Mouse (Mus musculus) layer of hippocampus, adult 9-11 months (tissue): ENCODE measurements around the gene Spg7.
"Not testable (repeated sequence)": the region's sequence is repeated elsewhere in the genome, so short reads cannot be mapped to it uniquely, and the experiment has no call there.

Experiments
- DNase-seq: peaks from one replicate; pipeline ENCODE4 v3.0.0; 2022

Gene Spg7

DNA sequence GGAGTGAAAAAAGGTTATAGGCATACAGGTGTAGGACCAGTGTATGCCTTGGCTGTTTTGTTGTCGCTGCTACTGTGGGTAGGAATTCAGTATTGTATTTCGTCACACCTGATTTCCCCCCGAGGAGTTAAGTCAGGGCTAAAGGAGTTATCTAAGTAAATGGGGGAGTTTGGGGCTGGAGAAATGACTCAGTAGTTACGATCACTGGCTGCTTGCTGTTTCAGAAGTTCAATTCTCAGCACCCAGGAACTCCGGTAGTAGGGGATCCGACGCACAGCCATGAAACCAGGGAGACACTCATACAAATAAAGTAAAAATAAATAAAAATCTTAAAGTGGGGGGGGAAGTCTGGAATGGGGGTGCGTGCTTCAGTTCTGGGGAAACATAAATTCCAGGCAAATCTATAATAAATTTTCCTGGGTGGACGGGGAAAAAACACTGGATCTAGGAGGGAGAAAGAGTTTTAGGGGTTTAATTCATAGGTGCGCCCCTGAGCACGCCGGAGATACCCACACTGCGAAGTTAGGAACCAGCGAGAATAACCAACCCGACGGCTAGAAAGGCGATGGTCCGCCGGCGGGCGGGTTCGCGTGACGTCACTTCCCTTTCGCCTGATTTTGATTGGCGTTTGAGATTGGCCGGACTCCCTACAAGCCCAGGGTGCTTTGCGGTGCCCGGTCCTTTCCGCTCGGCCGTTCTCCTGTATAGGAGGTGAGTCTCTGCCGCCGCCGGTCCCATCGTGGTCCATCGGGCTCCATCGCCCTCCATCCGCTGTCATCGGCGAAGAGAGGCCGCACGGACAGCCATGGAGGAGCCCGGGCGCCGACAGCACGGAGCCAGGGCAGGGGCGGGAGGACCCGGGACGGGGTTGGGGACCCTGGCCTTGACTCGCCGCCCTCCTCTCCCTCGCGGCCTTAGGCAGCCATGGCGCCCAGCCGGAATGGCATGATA lies 39.3 kb downstream of the Spg7 start, which contains the start of gene Rpl13:
Gene Rpl13, plus strand, starts transcription at position 616 of the 951 bp plus-strand sequence.
- DNase-seq: peak; percentile 95

DNA sequence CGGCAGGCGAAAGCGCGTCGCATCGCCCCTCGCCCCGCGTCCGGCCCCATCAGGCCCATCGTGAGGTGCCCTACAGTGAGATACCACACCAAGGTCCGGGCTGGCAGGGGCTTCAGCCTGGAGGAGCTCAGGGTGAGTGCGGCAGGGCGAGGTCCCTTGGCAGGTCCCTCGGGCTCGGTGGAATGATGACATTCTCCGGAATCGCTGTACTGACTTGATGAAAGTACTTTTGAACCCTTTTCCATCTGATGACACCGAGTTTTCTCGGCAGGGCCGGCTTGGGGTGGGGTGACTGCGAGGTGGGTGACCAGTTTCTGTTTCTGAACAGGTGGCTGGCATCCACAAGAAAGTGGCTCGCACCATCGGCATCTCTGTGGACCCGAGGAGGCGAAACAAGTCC lies 40.1 kb downstream of the Spg7 start:
- not testable (repeated sequence) for DNase-seq

DNA sequence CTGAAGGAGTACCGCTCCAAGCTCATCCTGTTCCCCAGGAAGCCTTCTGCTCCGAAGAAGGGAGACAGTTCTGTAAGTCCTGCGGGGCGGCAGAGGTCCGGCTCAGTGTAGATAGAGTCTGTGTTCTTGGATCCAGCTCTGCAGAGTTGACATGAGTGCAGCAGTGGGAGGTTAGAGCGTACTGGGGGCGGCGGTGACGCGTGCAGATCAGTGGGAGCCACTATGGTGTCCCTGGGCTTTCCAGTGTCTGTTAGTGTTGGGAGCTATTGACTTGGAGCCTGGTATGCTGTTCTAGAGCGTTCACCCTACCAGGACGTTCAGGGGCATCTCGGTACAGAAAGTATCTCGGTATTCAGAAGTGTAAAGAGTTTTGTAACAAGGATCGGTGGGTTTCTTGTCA lies 40.5 kb downstream of the Spg7 start:
- no peak for DNase-seq

DNA sequence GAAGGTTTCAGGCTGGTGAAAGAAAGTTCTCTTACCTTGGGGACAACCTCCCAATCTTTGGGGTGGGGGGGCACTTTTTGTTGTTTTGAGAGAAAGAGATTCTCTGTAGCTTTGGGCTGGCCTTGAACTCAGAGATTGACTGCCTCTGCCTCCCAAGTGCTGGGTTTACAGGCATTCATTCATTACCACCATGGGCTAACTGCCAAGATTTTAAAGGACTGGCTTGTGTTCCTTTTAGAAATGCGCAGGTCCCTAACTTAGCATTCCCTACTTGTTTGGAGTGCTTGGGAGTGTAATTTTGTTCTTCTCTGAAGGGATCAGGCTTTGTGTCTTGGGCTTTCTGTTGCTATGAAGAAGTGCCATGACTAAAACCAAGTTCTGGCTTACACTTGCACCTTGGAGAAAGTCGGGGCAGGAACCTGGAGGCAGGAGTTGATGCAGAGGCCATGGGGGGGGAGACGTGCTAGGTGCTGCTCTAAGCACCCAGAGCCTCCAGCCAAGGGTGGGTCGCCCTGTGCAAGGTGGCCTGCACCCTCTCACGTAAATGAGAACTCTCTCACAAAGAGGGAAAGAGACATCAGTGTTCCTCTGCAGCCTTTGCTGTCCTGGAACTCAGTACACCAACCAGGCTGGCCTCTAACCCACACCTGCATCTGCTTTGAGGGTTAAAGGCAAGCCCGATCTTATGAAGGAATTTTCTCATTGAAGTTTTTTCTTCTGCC lies 41.5 kb downstream of the Spg7 start:
- no peak for DNase-seq

DNA sequence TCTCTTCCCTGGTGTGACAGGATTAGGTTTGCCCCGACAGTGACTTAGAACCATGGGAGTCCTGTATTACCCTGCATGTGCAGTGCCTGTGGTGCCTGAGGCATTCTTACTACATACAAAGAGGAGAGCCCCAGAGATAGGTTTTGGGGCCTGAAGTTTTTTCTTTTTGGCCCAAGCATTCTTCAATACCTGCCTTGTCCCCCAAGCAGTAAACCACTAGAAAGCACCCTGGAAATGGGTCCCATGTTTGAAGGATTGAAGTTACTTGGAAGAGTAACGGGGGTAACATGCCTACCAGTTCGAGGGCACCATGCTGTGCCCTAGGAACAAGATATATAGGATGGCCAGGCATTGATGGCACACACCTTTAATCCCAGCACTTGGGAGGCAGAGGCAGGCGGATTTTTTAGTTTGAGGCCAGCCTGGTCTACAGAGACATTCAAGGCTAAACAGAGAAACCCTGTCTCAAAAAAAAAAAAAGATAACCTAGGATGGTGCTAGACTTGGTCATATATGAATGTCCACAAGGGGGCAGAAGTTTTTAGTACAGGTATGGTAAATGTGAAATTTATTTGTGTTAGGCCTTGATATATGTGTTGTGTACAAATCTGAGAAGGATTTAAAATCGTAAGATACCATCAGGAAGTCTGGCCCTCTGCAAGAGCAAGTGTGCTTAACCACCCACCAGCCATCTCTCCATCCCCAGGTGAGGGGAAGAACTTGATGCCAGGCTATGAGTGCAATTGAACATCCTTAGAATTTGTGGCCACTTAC lies 43.0 kb downstream of the Spg7 start:
- DNase-seq: no peak

DNA sequence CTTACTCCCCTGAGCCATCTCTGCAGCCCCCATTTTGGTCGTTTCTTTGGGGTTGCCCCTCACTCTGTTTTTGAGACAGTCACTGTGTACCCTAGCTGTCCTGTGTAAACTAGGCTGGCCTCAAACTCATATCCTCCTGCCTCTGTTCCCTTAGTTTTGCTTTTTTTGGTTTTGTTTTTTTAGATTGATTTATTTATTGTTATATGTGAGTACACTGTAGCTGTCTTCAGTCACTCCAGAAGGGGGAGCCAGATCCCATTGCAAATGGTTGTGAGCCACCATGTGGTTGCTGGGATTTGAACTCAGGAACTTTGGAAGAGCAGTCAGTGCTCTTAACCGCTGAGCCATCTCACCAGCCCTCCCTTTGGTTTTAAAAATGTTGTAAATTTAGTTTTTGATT lies 43.8 kb downstream of the Spg7 start:
- DNase-seq: no peak

DNA sequence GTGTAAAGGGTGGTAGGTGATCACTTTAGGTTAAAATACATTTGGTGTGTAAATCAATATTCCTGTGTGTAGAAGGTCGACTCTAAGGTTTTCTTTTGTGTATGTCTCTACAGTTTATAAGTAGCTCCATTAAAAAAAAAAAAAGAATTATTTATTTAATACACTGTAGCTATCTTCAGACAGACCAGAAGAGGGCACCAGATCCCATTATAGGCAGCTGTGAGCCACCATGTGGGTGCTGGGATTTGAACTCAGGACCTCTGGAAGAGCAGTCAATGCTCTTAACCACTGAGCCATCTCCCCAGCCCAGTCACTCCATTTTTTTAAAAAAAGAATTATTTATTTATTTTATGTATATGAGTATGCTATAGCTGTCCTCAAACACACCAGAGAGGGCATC lies 45.3 kb downstream of the Spg7 start:
- no peak for DNase-seq

DNA sequence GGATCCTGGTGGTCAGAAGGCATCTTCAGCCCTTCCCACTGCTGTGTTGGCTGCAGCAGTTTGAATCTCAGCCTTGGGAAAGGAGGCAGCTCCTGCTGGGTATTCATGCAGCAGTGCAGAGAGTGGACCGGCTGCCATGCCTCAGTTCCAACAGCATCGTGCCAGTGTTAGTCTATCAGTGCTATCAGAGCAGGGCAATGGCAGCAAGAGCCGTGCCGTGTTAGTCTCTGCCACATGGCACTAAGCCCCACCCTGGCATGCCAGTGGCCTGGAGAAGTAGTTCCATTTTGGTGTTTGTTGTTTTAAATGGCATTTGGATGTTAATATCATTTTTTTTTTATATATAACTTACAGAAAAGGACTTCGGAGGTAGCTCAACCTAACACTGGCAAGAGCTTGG lies 46.2 kb downstream of the Spg7 start:
- DNase-seq: no peak

DNA sequence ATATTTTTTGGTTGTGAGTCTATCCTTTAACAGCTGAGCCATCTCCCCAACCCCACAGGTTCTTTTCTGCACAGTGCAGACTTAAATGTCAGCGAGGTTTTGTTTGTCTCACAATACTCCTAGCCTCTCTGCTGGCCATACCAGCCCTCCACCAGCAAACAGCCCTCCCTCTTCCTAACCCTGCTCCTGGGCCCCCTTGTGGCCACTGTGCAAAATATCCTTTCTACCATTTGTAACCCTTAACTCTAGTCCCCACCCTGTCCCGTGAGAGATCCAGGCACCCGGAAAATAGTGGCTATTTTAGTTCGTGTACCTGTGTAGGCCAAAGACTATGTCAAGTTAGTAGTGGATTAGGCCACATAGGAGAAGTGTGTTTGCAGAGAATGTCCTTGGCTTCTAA lies 47.9 kb downstream of the Spg7 start:
- no peak for DNase-seq

DNA sequence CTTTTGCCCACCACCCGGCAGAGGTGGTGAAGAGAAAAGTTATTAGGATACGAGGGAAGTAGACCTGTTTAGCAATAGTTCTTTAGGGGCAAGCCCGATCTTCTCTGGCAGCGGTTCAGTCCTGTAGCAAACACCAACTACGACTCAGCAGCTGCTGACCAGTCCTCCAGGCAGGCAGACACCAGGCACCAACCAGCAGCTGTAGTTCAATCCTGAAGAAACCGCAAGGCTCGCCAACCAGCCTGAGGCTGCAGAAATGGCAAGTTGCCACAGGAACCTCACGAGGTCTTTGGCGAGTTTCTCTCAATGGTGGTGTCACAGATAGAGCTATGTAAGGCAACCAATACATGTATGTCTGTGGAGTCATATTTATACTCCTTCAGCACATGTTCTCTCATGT lies 50.1 kb downstream of the Spg7 start:
- no peak for DNase-seq

DNA sequence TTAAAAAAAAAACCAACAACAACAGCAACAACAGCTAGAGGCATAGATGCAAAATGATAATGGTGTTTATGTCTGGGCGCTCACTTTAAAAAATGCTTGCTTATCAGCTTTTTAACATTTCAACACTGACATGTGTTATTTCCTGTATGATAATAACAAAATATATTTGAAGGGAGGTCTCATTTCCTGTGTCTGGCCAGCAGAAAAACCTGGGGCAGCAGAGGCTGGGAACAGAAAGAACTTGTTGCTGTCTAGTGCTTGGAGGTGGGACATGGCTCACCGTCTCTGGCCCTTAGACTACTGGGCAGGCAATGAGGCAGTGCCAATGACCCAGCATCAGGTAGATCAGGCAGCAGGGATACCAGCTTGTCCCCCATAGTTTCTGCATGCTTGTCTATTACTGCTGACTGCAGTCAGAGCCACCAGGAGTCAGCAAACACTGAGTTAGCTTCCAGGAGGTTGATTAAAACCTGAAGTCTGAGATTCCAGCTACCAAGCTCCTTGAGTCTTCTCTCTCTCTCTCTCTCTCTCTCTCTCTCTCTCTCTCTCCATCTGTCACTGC lies 51.2 kb downstream of the Spg7 start:
- no peak for DNase-seq

DNA sequence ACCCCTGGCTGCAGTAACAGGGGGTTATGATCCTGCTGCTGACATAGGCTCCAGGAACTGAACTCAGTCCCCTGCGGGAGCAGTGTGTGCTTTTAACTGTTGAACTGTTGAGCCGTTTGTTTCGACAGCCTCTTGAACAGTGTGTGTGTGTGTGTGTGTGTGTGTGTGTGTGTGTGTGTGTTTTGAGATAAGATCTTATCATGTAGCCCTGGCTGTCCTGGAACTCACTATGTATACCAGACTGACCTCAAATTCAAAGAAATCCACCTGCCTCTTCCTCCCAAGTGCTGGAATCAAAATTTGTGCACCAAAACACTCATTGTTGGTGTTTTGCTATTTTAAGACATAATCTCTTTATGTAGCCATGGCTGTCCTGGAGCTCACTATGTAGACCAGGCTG lies 51.9 kb downstream of the Spg7 start:
- no peak for DNase-seq

DNA sequence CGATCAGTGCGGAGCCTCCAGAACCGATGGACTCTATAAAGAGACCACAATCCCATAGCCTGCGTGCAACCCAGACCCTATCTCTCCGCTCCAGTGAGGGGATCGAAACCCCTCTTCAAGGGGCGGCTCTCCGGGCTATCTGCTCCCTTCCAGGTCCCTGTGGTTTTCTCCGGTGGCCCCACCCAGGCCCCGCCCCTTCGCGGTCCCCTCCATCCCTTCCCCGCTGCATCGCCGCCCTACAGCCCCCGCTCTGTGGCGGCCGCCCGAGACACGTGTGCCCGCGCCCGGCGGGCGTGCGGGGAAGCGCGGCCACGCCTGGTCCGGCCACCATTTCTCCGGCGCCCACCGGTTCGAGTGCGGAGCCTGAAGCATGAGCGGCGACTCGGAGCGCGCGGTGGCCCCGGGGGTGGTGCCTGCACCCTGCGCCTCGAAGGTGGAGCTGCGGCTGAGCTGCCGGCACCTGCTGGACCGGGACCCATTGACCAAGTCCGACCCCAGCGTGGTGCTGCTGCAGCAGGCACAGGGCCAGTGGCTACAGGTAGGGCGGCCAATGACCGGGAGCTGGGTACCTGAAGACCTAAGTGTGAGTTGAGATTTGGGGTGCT lies 54.5 kb downstream of the Spg7 start, which contains the start of gene Cpne7:
Gene Cpne7, plus strand, starts transcription at position 248 of the 605 bp plus-strand sequence.
- no peak for DNase-seq

DNA sequence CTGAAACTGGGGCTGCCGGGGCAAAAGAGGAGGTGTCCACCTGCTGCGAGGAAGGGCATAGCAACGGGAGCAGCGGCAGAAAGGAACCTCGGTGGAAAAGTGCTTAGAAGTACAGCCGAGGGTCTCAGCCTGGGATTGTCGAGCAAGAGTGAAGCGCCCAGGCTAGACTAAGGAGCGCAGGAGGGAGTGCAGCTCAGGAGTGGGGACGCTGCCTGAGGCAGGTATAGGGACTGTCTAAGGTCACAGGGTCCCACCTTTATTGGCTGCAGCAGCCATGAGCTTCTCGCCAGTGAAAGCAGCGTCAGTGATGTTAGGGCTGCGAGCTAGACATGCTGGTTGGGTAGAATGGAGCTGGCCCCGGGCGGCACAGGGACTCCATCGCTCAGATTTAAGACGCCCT lies 55.0 kb downstream of the Spg7 start:
- no peak for DNase-seq

DNA sequence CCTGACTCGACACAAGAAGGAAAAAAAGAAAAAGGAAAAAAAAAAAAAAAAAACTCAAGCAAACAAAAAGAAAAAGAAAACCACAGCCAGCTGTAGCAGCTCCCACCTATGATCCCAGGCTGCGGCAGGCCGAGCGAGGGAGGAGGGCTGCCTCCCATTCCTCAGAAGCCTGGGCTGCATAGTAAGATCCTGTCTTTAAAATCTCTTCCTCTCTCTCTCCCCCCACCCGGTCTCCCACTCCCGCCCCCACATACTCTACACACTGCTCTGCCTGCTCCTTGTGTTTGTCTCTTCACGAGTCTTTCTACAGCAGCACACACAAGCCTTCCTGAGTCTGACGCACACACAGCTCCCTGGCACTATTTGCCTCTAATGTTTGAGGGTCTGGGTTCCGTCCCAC lies 59.3 kb downstream of the Spg7 start:
- no peak for DNase-seq

DNA sequence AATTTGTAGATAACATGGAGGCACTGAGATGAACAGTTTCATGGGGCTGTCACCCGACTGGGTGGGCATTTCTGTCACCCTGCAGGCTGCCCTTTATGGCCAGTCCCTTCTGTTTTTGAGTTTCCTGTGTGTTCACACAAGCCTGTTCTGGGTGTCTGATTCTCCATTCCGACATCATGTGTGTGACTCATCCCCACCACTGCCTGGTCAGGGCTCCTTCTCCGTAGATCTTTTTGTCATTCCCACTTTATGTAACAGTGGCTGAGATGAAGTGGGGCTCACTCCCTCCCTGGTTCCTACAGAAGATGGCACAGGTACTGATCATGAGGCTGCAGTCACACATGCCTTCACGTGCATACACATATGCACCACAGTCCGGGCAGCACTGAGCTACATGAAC lies 59.9 kb downstream of the Spg7 start:
- DNase-seq: no peak

DNA sequence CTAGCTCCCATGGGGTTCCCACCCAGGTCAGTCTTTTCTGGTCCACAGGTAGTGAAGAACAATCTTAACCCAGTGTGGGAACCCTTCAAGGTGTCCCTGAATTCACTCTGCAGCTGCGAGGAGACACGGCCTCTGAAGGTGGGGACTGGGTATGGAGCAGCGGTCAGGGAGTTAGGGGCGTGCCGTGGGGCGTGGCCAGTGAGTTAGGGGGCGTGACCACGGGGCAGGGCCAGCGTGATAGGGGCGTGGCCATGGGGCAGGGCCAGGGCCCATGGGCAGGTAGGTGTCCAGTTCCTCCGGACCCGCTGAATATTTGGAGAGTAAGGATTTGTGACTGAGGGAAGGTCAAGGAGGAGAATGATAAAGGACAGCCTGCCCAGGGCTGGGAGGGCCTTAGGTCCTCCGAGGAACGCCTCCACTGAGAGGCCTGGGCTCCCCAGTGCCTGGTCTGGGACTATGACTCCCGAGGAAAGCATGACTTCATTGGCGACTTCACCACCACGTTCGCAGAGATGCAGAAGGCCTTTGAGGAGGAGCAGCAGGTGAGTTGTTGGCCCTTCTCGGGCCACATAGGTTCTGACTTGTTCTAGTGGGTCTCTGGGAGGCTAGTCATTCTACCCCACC lies 63.6 kb downstream of the Spg7 start:
- no peak for DNase-seq

DNA sequence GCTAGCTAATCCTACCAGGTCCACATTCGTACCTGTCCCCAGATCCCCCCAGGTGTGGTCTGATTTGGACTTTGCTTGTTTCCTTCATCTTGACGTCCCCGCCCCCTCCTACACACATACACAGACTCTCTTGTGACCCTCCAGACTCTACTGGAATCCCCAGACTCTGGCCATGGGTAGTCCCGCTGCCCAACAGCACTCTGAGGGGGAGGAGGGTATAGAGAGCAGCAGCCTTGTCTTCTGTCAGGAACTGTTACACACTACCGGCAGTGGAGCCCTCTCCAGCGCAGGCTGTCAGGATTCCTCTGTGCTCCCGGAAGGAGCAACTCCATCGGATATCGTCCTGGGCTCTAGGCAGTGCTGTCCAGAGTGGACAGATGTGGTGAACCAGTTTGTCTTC lies 68.3 kb downstream of the Spg7 start:
- DNase-seq: no peak

DNA sequence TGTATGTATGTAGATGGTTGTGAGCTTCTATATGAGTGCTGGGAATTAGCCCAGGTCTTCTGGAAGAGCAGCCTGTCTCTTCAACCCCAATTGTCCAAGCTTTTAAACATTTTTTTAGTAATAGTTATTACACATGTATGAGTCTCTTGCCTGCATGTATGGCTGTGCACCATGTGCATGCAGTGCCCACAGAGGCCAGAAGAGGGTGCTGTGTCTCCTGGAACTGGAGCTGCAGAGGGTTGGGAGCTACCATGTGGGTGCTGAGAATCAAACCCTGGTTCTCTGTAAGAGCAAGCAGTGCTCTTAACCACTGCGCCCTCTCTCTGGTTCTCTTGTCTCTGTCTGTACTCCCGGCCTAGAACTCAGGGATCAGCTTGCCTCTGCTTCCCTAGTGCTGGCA lies 70.2 kb downstream of the Spg7 start:
- no peak for DNase-seq

DNA sequence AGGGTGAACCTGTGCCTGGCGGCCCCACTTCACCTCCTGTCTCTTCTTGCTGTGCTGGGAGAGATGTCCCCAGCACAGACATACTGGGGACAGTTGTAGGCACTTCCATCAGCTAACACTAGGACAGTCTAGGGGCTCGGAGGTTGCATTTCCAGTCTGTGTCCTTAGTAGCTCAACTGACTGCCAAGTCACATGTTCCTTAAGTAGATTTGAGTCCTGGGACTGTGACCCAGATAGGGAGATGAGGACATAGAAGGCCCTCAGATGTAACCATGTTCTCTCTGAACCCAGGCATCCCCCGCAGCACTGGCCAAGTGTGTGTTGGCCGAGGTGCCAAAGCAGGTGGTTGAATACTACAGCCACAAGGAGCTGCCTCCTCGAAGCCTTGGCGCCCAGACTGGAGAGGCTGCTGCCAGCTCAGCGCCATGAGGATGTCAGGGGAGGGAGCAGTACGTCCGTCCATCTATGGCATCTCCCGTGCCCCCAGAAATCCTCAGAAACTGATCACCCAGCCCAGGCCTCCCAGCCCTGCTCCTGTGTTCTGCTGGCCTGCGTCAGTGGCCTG lies 71.5 kb downstream of the Spg7 start:
- DNase-seq: no peak

DNA sequence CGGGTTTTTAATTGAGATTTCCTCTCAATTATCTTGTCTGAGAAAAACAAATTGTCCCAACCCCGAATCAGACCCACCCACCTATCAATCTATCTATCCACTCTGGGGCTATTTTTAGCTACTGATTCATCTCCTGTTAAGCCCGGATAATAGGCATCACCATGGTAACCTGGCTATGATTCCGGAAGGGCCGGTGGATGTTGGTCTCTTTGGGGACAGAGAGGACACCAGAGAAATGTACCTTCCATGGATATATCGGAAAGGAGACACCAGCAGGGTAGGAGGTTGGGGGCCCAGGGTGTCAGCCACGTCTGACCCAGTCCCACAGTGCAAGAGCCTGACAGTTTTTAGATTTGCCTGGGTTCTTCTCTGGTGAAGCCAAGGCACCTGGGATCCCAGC lies 72.7 kb downstream of the Spg7 start:
- peak; percentile 42 for DNase-seq

DNA sequence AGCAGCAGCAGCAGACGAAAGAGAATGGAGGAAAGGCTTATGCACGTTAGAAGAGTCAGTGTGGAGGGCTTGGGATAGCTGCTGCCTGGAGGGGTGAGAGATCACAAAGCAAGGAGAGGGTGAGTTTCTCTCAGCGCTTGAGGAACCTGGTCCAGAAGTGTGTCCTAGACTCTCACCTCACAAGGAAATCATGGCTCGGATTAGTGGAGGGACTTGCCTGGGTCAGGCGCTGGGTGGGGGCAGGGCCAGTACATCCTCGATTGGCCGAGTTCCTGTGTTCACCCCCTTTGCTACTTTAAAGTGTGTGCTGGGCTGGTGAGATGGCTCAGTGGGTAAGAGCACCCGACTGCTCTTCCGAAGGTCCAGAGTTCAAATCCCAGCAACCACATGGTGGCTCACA lies 73.1 kb downstream of the Spg7 start:
- DNase-seq: no peak
